11 mouse cellular contexts compared by ENCODE assay signal in genomic region chr1:131107575-131108308, GRCm38 (mm10). TPM values are rescaled to one million over a fixed set of nuclear protein-coding genes. Genes with fewer than 3 reads are reported as not detected.
DNase-seq lines count a peak whose midpoint lies in the region; ATAC-seq and TF ChIP-seq lines count a peak whose summit lies in the region.
"Had no signal": no experiment of that assay in that cellular context is flagged by ENCODE, and none has a peak within 500 bp of the region (broad histone marks: within the 10 kb centered on the region; RNA-seq: fewer than 3 reads in every experiment).

No protein-coding gene starts in this region.

- no peak for TF ChIP-seq CTCF in intestine, postnatal 0 days (IDR thresholded peaks at IDR 0.05; ENCODE audit: low read depth)

- ATAC-seq in intestine, postnatal 0 days: peak; percentile 78
- peak; percentile 55; the same call in 1 of the 2 replicates for ATAC-seq in liver, embryonic 11.5 days (replicated peaks; ENCODE audit: low FRiP score)
- ATAC-seq in forebrain, embryonic 15.5 days (replicated peaks): no peak
- ATAC-seq: forebrain, embryonic 14.5 days had no signal

- 43% methylated on average over 10 of the region's 10 CpGs for WGBS in heart, embryonic 10.5 days
- 19% methylated on average over 10 of the region's 10 CpGs for WGBS in intestine, postnatal 0 days
- WGBS in liver, embryonic 11.5 days: 61% methylated on average over 10 of the region's 10 CpGs
- 62% methylated on average over 10 of the region's 10 CpGs for WGBS in forebrain, embryonic 15.5 days

- H3K4me2 ChIP-seq in intestine, postnatal 0 days (replicated peaks; ENCODE audit: low read depth): no peak overlapping the region
- H3K4me2 ChIP-seq in liver, embryonic 11.5 days: no peak overlapping the region
- H3K4me2 ChIP-seq in forebrain, embryonic 15.5 days (replicated peaks): no peak overlapping the region
- H3K4me2 ChIP-seq: neural tube, embryonic 12.5 days had no signal

- peak overlapping the region; percentile 81 for H3K27ac ChIP-seq in heart, embryonic 10.5 days
- H3K27ac ChIP-seq in intestine, postnatal 0 days (ENCODE audit: low read depth, low read length): peak overlapping the region; percentile 16; the same call in 1 of the 2 replicates
- H3K27ac ChIP-seq in liver, embryonic 11.5 days (ENCODE audit: low read depth, low read length): no peak overlapping the region
- no peak overlapping the region for H3K27ac ChIP-seq in forebrain, embryonic 15.5 days (replicated peaks)
- H3K27ac ChIP-seq: neural tube, embryonic 12.5 days had no signal

- H3K9me3 ChIP-seq in heart, embryonic 10.5 days: no peaks in the 10 kb centered on the region
- H3K9me3 ChIP-seq in intestine, postnatal 0 days (ENCODE audit: control insufficient read depth): no peaks in the 10 kb centered on the region
- H3K9me3 ChIP-seq in liver, embryonic 11.5 days (ENCODE audit: control insufficient read depth, low read length): no peaks in the 10 kb centered on the region
- H3K9me3 ChIP-seq in forebrain, embryonic 15.5 days: no peaks in the 10 kb centered on the region
- H3K9me3 ChIP-seq: neural tube, embryonic 12.5 days had no signal

- H3K4me3 ChIP-seq in heart, embryonic 10.5 days: no peak overlapping the region
- H3K4me3 ChIP-seq in intestine, postnatal 0 days (ENCODE audit: low read depth, low read length): no peak overlapping the region
- H3K4me3 ChIP-seq in liver, embryonic 11.5 days (ENCODE audit: low read depth, low read length): no peak overlapping the region
- H3K4me3 ChIP-seq in forebrain, embryonic 15.5 days: no peak overlapping the region
- H3K4me3 ChIP-seq: neural tube, embryonic 12.5 days had no signal

- intact Hi-C loops in heart, postnatal 36 days (cut with DNase I): no loop called here

- H3K36me3 ChIP-seq in heart, embryonic 10.5 days: no peaks in the 10 kb centered on the region
- no peaks in the 10 kb centered on the region for H3K36me3 ChIP-seq in intestine, postnatal 0 days (ENCODE audit: control insufficient read depth, insufficient read depth)
- no peaks in the 10 kb centered on the region for H3K36me3 ChIP-seq in liver, embryonic 11.5 days (ENCODE audit: control insufficient read depth, insufficient read depth, low read length)
- no peaks in the 10 kb centered on the region for H3K36me3 ChIP-seq in forebrain, embryonic 15.5 days
- H3K36me3 ChIP-seq: neural tube, embryonic 12.5 days had no signal

- peaks cover 32% of the 10 kb centered on the region for H3K4me1 ChIP-seq in heart, embryonic 10.5 days
- 0 out of 2 replicates have a peak, but pooled peaks cover 6% of the 10 kb centered on the region for H3K4me1 ChIP-seq in intestine, postnatal 0 days (replicated peaks; ENCODE audit: control insufficient read depth, insufficient read depth, low read length)
- H3K4me1 ChIP-seq in liver, embryonic 11.5 days (replicated peaks; ENCODE audit: control insufficient read depth, insufficient read depth, low read length): peaks cover 7% of the 10 kb centered on the region
- H3K4me1 ChIP-seq in forebrain, embryonic 15.5 days: no peaks in the 10 kb centered on the region
- H3K4me1 ChIP-seq: neural tube, embryonic 12.5 days had no signal

- DNase-seq in heart, embryonic 10.5 days (ENCODE audit: low spot score): peak; percentile 86
- DNase-seq in heart, postnatal 36 days: no peak
- DNase-seq in liver, embryonic 11.5 days (ENCODE audit: low spot score): no peak
- peak; percentile 78 for DNase-seq in urinary bladder, postnatal 14 days (ENCODE audit: low spot score)
- DNase-seq in right cerebral cortex, postnatal 14 days: no peak
- DNase-seq in cerebellum, adult 9-10 months: no peak

- H3K27me3 ChIP-seq in heart, embryonic 10.5 days (ENCODE audit: insufficient read depth, poor library complexity, severe bottlenecking): no peaks in the 10 kb centered on the region
- no peaks in the 10 kb centered on the region for H3K27me3 ChIP-seq in intestine, postnatal 0 days (replicated peaks; ENCODE audit: control insufficient read depth, insufficient read depth, low read length)
- H3K27me3 ChIP-seq in liver, embryonic 11.5 days (replicated peaks; ENCODE audit: control insufficient read depth, insufficient read depth, low read length): no peaks in the 10 kb centered on the region
- no peaks in the 10 kb centered on the region for H3K27me3 ChIP-seq in forebrain, embryonic 15.5 days
- H3K27me3 ChIP-seq: CH12.LX had no signal

- H3K9ac ChIP-seq in intestine, postnatal 0 days (ENCODE audit: low read depth, low read length): no peak overlapping the region
- H3K9ac ChIP-seq in liver, embryonic 11.5 days (ENCODE audit: low read depth, low read length): no peak overlapping the region
- no peak overlapping the region for H3K9ac ChIP-seq in forebrain, embryonic 15.5 days (replicated peaks)
- H3K9ac ChIP-seq: neural tube, embryonic 12.5 days had no signal

RNA-seq across cellular contexts. Expression of gene Mapkapk2, which starts 10.1 kb away (rescaled TPM):
- polyA plus RNA-seq in heart, embryonic 10.5 days (2016; fragmentation: Nextera tagmentation; extraction: Ambion mirVana): 59.2 and 60.3 TPM in 2 replicates
- total RNA-seq in heart, postnatal 36 days (2021): 100 to 1,000 TPM; 292 to 300 TPM
- polyA plus RNA-seq in intestine, postnatal 0 days (2015; fragmentation: Nextera tagmentation; extraction: Ambion mirVana): 34.9 and 35.9 TPM in 2 replicates
- 26.9 and 30.1 TPM in 2 replicates for polyA plus RNA-seq in liver, embryonic 11.5 days (2014; fragmentation: Nextera tagmentation; extraction: Ambion mirVana)
- 23.8 and 26.9 TPM in 2 replicates for polyA plus RNA-seq in forebrain, embryonic 15.5 days (2015; fragmentation: Nextera tagmentation; extraction: Ambion mirVana)

RNA-seq across cellular contexts. Expression of gene Dyrk3, which starts 30.4 kb away (rescaled TPM):
- polyA plus RNA-seq in heart, embryonic 10.5 days (2016; fragmentation: Nextera tagmentation; extraction: Ambion mirVana): 3.1 and 3.9 TPM in 2 replicates
- total RNA-seq in heart, postnatal 36 days (2021): under 1 TPM; 0.14 to 0.33 TPM
- 0.54 and 0.80 TPM in 2 replicates for polyA plus RNA-seq in intestine, postnatal 0 days (2015; fragmentation: Nextera tagmentation; extraction: Ambion mirVana)
- polyA plus RNA-seq in liver, embryonic 11.5 days (2014; fragmentation: Nextera tagmentation; extraction: Ambion mirVana): 11.7 and 16.2 TPM in 2 replicates
- 17.9 and 20.8 TPM in 2 replicates for polyA plus RNA-seq in forebrain, embryonic 15.5 days (2015; fragmentation: Nextera tagmentation; extraction: Ambion mirVana)

RNA-seq across cellular contexts. Expression of gene Eif2d, which starts 45.2 kb away (rescaled TPM):
- 54.8 and 62.9 TPM in 2 replicates for polyA plus RNA-seq in heart, embryonic 10.5 days (2016; fragmentation: Nextera tagmentation; extraction: Ambion mirVana)
- total RNA-seq in heart, postnatal 36 days (2021): 10 to 100 TPM; 34.0 to 39.3 TPM
- polyA plus RNA-seq in intestine, postnatal 0 days (2015; fragmentation: Nextera tagmentation; extraction: Ambion mirVana): 26.4 and 27.1 TPM in 2 replicates
- polyA plus RNA-seq in liver, embryonic 11.5 days (2014; fragmentation: Nextera tagmentation; extraction: Ambion mirVana): 61.4 and 62.5 TPM in 2 replicates
- 58.4 and 61.6 TPM in 2 replicates for polyA plus RNA-seq in forebrain, embryonic 15.5 days (2015; fragmentation: Nextera tagmentation; extraction: Ambion mirVana)

Comparison
In these comparisons a context has a peak if more than half of its experiments do, and no peak if none do; other contexts are left out.
1. DNase-seq: peak in heart, embryonic 10.5 days (single experiment) and urinary bladder, postnatal 14 days (single experiment); none in heart, postnatal 36 days (0 of 2), liver, embryonic 11.5 days (single experiment), right cerebral cortex, postnatal 14 days (single experiment) and cerebellum, adult 9-10 months (single experiment).
2. H3K27ac ChIP-seq: peak in heart, embryonic 10.5 days (single experiment) and intestine, postnatal 0 days (single experiment); none in liver, embryonic 11.5 days (single experiment) and forebrain, embryonic 15.5 days (single experiment).